Mouse (Mus musculus) heart, postnatal 0 days (tissue): Measurements from ENCODE around the gene Prickle1.

Experiments used
- CTCF ChIP-seq: IDR thresholded peaks from 2 replicates; pipeline ENCODE4 v1.5.1; 2016; ENCODE audit warnings: antibody characterized with exemption, control low read depth, low read depth
- EP300 ChIP-seq: IDR thresholded peaks from 2 replicates; pipeline ENCODE4 v1.6.1; 2016; ENCODE audit warnings: antibody characterized with exemption, low read depth

- no peak for TF ChIP-seq CTCF
- no peak for TF ChIP-seq EP300
Observed at GRCm38 (mm10) chr15:93592596-93592995, 3.1 kb downstream of the Prickle1 start.
